Mouse (Mus musculus): ENCODE measurements around the gene Igf1r. TPM values are rescaled to one million over a fixed set of nuclear protein-coding genes. Genes with fewer than 3 reads are reported as not detected.

The Igf1r gene
- total RNA-seq, 2 experiments from 2014 or later = 53.5 to 58.5 TPM

DNA sequence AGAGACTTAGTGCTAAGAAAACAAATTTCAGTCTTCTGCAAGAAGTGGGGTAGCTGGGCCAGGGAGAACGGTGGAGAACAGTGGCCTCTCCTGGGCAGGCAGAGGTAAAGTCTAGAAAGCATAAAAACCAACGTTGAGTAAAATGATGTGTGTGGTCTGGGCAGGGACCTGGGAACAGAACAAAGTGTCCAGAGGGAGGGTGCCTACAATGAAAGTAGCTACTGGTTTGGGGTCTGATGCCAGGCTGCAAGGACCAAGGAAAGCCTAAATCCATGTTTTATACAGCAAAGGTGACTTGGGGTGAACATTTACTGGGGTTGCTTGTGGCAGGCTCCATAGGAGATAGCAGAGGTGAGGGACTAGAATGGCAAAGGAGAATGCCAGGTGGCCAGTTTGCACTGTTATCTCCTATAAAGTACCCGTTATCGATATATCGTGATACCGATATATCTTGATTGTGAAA is 175.2 kb downstream of the Igf1r start:
- peak; percentile 60 for DNase-seq

DNA sequence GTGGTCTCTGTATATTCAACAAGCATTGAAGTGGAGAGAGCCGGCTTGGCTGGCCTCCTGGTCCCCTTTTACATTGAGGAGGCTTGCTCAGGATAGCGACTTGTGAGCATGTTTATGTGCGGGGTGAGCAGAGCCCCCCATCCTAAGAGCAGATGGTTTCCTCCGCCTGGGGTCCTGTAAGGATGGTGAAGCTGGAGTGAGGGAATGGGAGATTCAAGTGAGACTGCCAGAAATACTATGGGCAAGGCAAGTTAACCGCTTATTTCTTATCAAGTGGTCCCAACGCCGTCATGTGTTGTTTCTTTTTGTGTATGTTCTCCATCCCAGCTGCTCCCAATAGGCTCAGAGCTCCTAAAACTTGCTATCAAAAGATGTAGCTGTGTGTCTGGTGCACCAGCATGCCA is 175.6 kb downstream of the Igf1r start:
- DNase-seq = no peak

DNA sequence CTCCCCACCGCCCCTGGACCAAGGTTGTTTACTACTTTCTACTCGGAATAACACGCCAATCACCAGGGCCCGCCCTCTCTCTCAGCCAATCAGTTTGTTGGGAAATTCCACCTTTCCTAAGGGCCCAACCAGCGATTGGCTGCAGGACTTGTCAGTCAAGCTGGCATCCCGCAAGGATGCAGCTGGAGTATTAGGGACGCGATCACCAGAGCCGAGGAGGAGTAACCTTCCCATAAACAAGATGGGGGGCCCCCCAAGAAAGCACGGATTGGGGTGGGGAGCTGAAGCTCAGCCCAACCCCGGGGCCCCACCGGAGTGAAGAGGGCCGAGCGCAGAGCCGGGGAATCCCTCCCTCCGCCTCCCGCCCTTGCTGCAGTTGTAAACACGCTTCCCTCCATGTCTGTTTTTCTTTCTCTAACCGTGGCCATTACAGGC is 176.5 kb downstream of the Igf1r start:
- peak; percentile 98 for DNase-seq

DNA sequence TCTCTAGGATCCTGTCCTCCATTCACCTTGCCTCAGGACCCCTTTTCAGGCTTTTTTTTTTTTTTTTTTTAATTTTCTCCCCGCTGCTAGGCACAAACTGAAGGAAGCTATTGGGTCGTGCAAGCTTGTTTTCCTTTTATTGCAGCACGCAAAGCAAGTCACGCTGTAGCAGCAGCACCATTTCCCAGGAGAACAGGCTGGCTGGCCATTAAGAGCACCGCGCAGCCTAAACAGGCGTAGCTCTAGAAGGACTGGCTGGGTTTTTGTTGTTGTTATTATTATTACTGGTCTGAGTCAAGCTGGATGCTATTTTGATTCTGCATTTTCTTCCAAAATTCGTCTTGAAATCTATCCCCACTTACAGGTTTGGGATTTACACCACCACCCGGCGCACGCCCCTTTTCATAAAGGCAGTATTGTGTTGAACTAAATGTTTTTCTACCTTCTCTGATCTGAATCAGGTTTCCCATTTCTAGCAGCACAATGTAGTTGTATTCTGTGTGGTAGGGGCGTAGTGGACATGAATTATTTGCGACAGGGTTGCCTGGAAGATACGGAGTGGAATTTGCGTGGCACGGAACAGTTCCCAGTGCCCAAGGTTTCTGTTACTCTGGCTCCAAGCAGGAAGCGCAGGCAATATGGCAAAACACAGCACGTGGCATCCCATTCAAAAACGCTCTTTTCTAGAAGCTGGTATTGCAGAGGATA is 177.1 kb downstream of the Igf1r start:
- peak; percentile 91 for DNase-seq

DNA sequence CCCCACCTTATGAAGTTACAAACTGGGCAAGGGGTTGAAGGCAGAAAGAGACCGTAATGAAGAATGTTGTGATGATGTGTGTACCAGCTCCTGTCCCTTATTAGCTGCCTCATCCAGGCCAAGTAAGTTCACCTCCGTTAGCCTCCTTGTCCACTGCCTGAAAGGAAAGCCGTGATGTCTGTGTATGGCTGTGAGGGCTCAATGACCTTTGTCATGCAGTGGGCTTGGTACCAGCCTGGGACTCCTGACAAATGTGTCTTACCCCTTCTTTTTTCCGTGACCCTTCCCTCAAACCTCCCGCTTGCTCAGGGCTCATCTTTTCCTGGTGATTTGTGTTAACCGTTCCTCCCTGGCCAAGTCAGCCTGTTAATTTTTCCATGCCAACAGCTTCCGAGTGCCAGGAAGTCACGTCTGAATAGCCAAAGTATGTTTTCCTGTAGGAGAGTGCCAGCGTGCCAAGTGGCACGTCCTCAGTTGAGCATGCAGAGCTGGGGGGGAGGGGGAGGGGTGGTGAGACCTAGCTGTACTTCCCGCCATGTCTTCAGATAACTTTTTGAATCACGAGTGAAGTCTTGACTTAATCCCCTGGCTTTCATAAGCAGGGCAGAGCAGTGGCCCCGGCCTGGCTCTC is 178.4 kb downstream of the Igf1r start:
- peak; percentile 47 for DNase-seq

DNA sequence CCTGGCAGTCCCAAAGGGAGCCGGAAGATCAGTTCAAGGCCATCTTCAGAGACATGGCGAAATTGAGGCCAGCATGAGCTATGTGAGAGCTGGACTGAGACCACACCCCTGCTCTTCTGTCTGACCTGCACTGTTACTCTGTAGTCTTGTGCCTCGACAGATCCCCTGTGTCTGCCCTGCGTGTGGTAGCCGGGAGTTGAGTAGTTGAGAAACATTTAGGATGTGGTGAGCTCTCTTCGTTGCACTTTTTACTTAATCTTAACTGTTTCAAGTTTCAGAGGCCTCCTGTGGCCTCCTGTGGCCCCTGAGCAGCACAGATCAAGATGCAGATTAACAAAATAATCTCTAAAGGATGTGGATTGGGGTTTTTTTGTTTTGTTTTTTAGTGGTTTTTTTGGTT is 181.1 kb downstream of the Igf1r start:
- no peak for DNase-seq

DNA sequence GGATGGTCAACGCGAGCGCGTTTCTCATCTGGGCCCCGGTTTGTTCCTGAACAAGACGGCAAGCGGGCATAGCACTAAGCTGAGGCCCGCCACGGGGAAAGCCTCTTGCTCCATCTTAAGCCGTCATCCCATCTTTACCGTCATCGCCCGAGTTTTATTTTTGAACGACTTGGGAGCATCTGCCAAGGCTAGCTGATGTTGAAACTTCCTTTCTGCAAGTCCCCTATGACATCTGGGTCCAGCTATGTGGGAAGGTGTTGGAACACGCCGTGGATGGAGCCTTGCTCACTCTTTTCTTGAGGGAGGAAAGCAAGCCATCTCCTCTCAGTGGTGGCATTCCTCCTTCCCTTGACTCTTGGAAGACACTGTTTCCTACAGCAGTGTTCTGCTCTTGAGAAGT is 182.3 kb downstream of the Igf1r start:
- no peak for DNase-seq

DNA sequence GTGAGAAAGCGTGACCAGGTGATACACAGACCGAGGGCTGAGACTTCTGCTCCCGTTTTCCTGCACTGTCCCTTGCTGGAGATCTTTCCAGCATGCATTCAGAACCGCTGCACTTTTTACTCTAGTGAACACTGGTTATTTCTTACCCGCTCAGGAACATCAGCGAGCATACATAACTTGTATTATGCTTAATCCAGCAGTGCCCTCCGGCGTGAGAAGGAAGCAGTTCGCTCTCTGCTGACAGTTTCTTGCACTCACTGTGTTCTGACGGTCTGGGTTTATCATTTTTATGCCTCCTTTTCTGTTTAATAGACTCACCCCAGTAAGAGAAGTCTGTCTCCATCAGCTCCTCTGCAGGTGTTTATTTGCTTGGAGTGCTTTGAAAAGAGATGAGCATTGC is 183.4 kb downstream of the Igf1r start:
- DNase-seq = no peak

DNA sequence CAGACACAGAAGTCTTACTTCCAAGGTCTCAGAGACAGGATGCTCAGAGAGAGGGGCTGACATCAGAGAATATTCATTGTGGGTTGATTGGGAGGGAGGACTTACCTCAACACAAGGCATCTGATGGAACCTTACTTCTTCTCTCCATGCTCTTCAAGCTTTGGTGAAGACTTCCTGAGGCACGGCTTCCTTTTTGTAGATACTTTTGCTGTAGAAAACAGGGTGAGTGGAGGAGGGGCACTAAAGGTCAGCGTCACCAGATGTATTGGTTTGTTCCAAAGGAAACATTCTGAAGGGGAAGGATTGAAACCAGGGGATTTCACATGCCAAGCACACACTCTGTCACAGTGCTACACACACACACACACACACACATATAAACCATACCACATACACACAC is 186.8 kb downstream of the Igf1r start:
- DNase-seq = no peak

DNA sequence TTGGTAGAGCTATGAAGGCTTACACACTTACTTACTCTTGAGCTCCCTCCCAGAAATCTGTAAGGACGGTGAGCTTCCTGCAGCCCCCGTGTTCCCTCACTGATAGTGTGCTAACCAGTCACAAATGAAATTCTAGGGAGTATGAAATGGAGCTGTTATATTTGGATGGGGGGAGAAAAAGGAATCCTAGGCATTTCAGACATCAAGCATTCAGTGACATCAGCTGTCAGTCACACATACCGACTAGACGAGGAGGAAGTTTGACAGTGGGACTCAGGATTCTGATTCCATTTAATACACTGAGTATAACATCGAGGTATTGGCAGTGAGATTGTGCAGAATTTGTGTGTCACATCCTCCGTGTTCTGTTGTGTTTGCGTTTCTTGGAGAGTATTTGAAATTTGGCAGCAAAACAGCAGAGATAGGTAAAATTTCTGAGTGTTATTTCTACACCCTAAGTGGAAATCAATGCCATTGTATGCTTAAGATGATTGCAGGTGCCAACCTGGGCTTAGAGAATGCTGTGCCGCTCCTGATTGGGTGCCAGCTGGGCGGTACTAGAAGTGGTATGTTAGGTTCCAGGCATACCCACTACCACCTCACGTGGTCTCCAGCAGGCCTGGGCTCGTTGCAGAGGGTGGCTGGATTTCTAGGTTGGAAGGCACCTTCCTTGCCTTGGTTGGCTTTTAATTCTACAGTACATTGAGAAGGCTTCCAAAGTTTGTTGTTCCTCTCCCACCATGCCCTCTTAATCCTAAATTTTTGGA is 187.6 kb downstream of the Igf1r start:
- DNase-seq = peak; percentile 36

DNA sequence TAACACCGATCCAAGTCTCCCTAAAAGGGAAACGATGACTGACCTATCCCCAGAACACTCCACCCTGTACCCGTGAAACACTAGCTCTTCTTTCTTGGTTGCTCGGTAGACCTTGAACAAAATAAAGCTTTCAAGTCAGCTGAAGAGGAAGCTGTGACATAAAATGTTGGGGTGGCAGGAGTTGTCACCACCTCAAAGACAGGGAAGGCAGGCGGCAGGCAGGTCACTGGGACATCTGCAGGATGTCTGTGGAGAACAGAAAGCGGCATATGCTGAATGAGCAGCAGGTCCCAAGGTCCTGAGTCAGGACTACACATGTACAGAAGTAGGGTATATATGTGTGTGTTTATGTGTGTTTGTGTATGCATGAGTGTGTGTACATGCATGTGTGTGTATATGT is 191.6 kb downstream of the Igf1r start:
- DNase-seq = no peak

DNA sequence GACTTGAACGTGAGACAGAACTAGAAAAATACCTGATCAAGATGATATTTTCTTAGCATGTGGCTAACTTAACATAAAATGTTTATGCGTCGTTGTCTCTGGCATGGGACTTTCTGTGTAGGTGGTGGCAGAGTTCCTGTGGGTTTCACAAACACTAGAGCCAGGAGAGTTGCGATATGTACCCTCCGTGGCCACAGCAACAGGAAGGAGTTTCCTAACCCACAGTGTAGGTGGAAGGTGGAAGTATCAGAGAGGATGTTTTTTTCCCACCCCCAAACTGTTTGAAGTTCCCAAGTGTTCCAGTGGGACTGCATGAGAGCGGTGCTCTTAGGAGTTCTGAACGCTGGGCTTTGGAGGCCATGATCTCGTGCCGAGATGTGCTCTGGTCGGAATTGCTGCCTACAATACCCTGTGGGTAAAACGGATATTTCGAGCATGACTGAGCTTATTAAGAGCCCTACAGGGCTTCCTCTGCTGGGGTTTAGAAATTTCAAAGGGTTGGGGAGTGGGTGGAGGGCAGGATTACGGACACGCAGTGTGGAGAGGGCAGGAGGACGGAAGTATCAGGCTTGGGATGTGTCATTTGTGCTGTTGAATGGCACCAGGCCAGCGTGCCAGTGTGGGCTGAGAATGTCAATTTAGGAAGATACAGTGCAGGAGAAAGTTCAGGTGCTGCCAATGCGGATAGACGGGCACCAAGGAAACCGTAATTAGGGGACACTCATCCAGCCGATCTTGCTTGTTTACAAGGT is 195.8 kb downstream of the Igf1r start:
- DNase-seq = no peak

DNA sequence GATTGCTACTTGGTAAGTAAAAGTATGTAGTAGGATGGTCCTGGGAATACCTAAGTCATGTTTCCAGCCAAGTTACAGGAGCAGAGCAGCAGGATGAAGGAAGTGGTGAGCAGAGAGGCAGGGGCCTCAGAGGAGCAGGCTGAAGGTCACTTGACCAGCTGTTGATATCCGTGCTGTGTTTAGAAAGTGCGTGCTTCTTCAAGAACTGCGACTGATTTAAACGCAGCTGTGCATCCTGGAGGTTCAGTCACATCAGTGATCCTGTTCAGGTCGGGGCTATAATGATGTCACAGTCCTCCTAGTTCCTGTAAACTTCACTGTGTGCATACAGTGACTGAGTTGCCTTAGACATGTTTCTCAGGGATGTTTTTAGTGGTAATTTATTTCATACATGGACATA is 199.3 kb downstream of the Igf1r start:
- no peak for DNase-seq

DNA sequence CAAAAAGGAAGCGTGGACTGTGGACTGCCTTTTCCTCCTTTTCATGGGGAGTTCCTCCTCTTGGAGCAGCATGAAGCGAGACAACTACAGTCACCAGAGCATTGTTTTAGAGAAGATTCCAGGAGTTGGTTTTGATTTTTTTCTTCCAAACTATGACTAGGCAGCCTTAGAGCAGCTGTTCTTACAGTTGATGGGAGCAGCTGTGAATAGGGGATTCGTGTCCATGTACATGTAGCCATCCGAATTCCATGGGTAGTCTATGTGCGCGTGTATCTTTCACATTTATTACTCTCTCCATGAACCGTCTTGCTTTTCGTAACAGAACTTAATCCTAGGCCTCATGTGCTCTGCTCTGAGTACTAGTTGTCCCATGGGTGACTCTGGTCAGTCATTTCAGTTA is 199.8 kb downstream of the Igf1r start:
- no peak for DNase-seq

DNA sequence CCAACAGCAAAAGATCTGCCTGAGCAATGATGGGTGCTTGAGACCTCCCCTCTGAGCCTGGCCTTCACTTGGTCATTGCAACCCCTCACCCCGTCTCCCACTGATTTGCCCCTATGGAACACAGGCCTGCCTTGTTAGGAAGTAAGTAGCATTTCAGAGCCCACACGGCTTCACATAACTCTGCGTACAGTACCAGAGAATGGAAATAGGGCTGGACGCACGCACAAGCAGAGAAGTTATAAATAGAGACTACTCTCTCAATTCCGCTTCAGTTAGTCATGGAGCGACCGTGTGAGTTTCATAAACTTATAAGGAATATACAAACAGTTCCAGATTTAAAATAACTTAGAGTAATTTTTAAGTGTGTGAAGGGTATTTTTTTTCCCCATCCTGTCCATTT is 200.6 kb downstream of the Igf1r start:
- DNase-seq = peak; percentile 53

DNA sequence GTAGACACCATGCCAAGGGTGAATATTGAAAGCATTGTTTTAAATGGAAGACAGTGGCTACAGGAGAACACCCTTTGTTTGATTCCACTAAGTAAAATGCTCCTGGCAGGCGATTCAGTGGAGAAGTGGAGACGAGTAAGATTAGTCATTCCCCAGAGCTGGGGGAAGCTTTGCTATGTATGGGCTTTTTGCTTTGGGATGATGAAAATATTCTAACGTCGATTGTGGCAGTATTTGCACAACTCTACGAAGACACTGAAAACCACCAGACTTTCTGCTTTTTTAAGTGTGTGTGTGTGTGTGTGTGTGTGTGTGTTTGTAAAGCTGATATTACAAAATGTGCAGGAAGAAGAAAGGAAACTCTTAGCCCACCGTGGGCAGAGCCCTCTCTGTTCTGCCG is 202.0 kb downstream of the Igf1r start:
- DNase-seq = no peak

DNA sequence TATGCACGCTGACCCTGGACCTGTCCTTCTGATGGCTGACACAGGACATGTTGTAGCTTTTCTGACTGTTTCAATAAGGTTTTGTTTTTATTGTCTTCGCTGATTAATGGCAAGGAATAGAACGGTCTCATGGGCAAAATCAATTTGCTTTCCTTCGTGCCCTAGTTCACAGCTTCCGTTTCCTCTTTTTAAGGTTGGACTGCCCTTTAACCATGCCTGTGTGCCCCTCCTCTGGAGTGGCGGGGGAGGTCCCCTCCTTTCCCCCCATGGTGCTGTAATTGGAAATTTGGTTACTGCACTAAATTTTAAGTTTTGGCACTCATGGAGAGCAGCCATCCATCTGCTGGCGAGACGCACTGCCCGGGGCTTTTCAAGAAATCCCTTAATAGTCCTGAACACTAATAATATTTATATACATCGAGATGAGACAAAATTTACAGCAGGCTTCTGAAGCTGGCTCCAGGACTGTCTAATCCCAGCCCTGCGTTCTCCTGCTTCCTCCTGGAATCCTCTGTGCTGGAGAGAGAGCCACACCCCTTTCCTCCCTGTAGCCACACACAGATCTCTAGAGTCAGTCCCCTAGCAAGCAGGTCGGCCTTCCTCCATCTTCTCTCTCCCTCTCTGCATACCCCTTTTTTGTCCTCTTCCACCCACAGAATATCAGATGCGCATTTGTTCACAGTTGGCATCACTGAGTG is 207.6 kb downstream of the Igf1r start:
- no peak for DNase-seq

DNA sequence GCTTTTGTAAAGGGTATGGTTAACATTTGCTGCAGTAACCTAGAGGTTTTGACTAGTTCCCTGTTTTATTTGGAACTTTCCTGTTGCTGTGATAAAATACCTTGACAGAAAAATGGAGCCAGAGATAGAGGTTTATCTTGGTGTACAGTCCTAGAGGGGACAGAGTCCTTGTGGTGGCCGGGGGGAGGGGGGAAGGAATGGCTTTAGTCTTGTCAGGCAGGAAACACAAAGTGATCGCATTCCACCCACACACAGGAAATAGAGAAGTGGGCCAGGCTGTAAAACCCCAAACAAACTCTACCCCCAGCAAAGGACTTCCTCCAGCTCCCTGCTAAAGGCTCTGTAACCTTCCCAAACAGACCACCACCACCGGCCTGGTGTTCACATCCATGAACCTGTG is 211.4 kb downstream of the Igf1r start:
- no peak for DNase-seq

DNA sequence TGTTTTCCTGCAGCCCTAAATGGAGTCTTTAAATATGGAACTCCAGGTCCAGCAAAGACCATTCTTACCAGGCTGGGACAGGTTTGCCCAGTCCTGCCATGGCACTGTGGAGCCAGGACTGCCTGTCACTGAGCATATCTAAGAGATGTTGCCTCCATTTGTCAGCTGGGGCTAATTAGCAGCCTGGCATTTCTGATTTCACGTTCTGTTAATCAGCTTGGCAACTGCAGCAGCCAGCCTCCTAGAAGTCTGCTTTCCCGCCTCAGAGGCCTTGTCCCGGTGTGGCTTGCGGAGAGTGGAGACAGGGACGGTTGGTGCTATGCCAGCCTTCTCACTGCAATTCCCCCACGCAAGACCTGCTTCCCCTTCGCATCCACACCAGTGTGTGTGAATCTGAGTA is 220.1 kb downstream of the Igf1r start:
- no peak for DNase-seq

DNA sequence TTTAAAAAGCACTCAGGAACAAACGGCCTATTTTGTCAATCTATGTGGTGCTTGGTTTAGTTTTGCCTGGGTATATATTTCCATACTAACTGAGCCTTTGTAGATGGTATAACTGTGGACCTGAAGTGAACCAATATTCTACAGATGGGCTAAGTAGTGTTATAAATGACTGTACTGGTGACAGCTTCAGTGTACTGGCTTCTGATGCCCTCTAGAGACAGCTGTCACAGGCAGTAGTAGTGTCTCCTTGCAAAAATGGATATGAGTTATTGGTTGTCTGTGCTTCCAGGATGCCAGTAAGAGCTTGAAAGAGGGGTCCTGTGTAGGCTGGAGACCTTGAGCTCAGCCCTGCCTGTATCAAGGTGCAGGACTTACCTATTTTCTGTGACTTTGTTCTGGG is 227.0 kb downstream of the Igf1r start:
- DNase-seq = no peak

DNA sequence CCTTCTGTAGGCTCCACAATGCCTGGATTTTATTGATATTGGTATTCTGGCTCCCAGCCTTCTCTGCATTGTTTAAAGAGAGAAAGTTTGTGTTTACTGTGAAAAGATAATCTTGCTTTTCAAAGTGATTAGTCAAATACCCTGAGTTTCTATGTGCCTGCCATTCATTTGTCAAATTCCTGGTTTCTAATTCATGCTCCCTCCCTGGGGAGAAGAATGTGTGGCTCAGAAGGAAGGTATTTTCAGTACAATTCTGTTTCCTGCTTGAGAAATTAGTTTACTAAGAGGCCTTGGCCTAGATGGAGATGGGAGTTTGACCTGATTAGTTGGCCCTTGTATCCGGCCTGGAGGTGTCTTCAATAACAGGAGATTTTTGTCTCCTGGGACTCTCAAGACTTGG is 228.5 kb downstream of the Igf1r start:
- no peak for DNase-seq

DNA sequence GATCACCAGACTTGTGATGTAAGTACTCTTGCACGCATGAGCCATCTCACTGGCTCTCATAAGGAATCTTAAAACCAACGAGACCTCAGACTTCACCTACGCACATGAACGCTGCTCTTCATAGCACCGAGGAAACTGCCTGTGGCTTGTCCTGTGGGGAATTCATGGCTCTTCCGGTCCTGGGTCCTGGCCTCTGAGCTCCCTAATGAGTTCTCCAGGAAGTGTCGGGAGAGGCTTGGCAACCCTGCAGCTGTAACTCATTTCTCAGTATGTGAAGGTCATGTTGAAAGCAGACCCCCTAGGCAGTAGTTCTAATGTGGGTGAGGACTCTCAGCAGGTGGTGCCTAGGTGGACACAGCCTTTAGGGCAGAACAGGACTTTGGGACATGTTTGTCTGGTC is 229.4 kb downstream of the Igf1r start:
- no peak for DNase-seq

Measured in heart, postnatal 4 days (tissue).